Mouse (Mus musculus): ENCODE measurements around the gene Usp37.
A peak's percentile ranks its signal among the peaks of the same experiment; 100 is the strongest.

DNA sequence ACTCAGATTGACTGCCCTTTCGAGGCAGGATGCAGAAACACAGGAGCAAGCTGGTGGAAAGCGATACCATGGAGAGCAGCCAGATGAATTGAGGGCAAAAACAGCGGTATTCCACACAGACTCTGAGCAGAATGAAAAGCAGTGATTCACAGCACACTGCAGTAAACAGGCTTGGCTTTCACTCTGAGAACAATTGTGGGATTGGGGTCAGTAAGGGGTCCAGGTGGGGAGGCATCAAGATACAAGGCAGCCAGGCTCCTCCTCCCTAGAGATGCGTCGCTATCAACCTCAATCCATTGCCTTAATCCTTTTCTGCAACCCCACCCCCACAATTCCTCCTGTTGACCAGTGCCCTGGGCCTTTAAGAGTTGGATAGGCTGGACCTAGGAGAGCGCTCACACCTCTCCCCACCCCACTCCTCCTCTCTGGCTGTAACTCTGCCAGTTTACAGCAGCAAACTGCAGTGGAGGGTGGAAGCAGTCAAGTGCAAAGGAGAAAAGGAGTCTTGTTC, 1.6 kb downstream of the Usp37 start, which contains the start of gene Plcd4:
- TF ChIP-seq CTCF (IDR thresholded peaks at IDR 0.05; ENCODE audit: extremely low read depth, insufficient read depth, low read length) (no peak), POLR2A (IDR thresholded peaks at IDR 0.05; ENCODE audit: extremely low read depth, insufficient read depth, low read length) (0 out of 2 replicates have a peak, but pooled peaks have one; percentile 38)

Measured in cortical plate, adult 2 months (tissue).